ENCODE assay signal across 9 mouse cellular contexts in the genomic region with DNA sequence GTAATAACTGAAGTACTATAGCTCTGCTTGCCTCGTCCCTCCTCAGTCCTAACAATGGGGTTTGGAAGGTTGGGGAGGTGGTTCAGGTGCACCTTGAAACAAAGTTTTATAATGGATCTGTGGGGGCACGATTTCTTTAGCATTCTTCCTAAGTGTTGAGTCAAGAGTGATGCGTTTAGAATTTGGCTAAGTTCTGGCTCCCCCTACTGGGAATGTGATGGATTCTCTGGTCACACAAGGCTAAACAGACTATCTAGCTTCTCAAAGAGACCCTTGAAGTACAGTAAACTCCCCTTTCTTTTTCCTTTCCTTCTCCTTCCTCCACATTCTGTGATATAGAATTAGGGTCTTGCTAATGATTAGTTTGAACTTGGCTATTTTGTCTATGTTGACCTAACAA. TPM values are rescaled to one million over a fixed set of nuclear protein-coding genes. Genes with fewer than 3 reads are reported as not detected.
DNase-seq lines count a peak whose midpoint lies in the region; ATAC-seq lines count a peak whose summit lies in the region.
"Had no signal": no experiment of that assay in that cellular context is flagged by ENCODE, and none has a peak within 500 bp of the region (broad histone marks: within the 10 kb centered on the region; RNA-seq: fewer than 3 reads in every experiment).

No protein-coding gene starts in this region.

- no peak overlapping the region for H3K4me2 ChIP-seq in midbrain, embryonic 14.5 days (ENCODE audit: low read length)
- H3K4me2 ChIP-seq: neural tube, embryonic 13.5 days had no signal

- no peak for DNase-seq in frontal cortex, postnatal 25 days (ENCODE audit: low spot score in 2 of 2)
- peak; percentile 79 for DNase-seq in midbrain, embryonic 14.5 days
- no peak for DNase-seq in midbrain, embryonic 10.5 days (ENCODE audit: low spot score)
- DNase-seq in Muller cell, postnatal 12 days (ENCODE audit: inconsistent ontology term) = peak; percentile 44
- DNase-seq in heart, postnatal 36 days = peak; percentile 16 to 21
- DNase-seq in naive thymus-derived CD4-positive, alpha-beta T cell, adult 2 months (ENCODE audit: low read depth) = peak; percentile 69
- DNase-seq in right cerebral cortex, postnatal 14 days = no peak

- WGBS in midbrain, embryonic 14.5 days = 16% methylated on average over 3 of the region's 3 CpGs
- WGBS in midbrain, embryonic 10.5 days = 23% methylated on average over 3 of the region's 3 CpGs

- H3K4me3 ChIP-seq in midbrain, embryonic 14.5 days (replicated peaks; ENCODE audit: low read depth, low read length) = no peak overlapping the region
- no peak overlapping the region for H3K4me3 ChIP-seq in midbrain, embryonic 10.5 days
- H3K4me3 ChIP-seq: neural tube, embryonic 13.5 days had no signal

- H3K9me3 ChIP-seq in midbrain, embryonic 14.5 days (ENCODE audit: control insufficient read depth, low read length) = no peaks in the 10 kb centered on the region
- no peaks in the 10 kb centered on the region for H3K9me3 ChIP-seq in midbrain, embryonic 10.5 days (replicated peaks)
- H3K9me3 ChIP-seq: neural tube, embryonic 13.5 days had no signal

- H3K36me3 ChIP-seq in midbrain, embryonic 14.5 days (ENCODE audit: control insufficient read depth, insufficient read depth, low read length) = peaks cover 14% of the 10 kb centered on the region
- H3K36me3 ChIP-seq in midbrain, embryonic 10.5 days = peaks cover 18% of the 10 kb centered on the region

- peak; percentile 73 for ATAC-seq in frontal cortex, adult (ENCODE audit: low TSS enrichment)
- no peak for ATAC-seq in midbrain, embryonic 14.5 days (ENCODE audit: low FRiP score, low TSS enrichment)

- H3K27ac ChIP-seq in midbrain, embryonic 14.5 days (replicated peaks; ENCODE audit: low read depth, low read length) = no peak overlapping the region
- H3K27ac ChIP-seq in midbrain, embryonic 10.5 days (replicated peaks) = no peak overlapping the region
- H3K27ac ChIP-seq: neural tube, embryonic 13.5 days had no signal

- H3K4me1 ChIP-seq in midbrain, embryonic 14.5 days (ENCODE audit: control insufficient read depth, insufficient read depth, low read length) = no peaks in the 10 kb centered on the region
- H3K4me1 ChIP-seq in midbrain, embryonic 10.5 days = 0 out of 2 replicates have a peak, but pooled peaks cover 2% of the 10 kb centered on the region
- H3K4me1 ChIP-seq: neural tube, embryonic 13.5 days had no signal

- intact Hi-C loops in heart, postnatal 36 days (cut with DNase I) = loop anchor here (1.0 to 5.0 kb wide), 4 partner anchors 60 to 232 kb away; no protein-coding TSS in a partner anchor

- no peaks in the 10 kb centered on the region for H3K27me3 ChIP-seq in midbrain, embryonic 14.5 days (ENCODE audit: control insufficient read depth, insufficient read depth, low read length)
- no peaks in the 10 kb centered on the region for H3K27me3 ChIP-seq in midbrain, embryonic 10.5 days (ENCODE audit: low read depth, poor library complexity, severe bottlenecking)
- H3K27me3 ChIP-seq: neural tube, embryonic 13.5 days had no signal

- H3K9ac ChIP-seq in midbrain, embryonic 14.5 days (replicated peaks; ENCODE audit: low read length) = no peak overlapping the region
- H3K9ac ChIP-seq: neural tube, embryonic 13.5 days had no signal

RNA-seq across cellular contexts. Expression of a gene that starts 11.5 kb away (rescaled TPM):
- 41.9 and 56.2 TPM in 2 replicates for polyA plus RNA-seq in midbrain, embryonic 14.5 days (2014; fragmentation: Nextera tagmentation; extraction: Ambion mirVana)
- 77.0 and 86.5 TPM in 2 replicates for polyA plus RNA-seq in midbrain, embryonic 10.5 days (2016; fragmentation: Nextera tagmentation; extraction: Ambion mirVana)
- 10 to 100 TPM; 59.4 to 61.1 TPM for total RNA-seq in heart, postnatal 36 days (2021)

RNA-seq across cellular contexts. Expression of a gene that starts 28.3 kb away (rescaled TPM):
- polyA plus RNA-seq in midbrain, embryonic 14.5 days (2014; fragmentation: Nextera tagmentation; extraction: Ambion mirVana) = 63.6 and 66.6 TPM in 2 replicates
- 61.7 and 67.4 TPM in 2 replicates for polyA plus RNA-seq in midbrain, embryonic 10.5 days (2016; fragmentation: Nextera tagmentation; extraction: Ambion mirVana)
- total RNA-seq in heart, postnatal 36 days (2021) = 10 to 100 TPM; 37.9 to 43.4 TPM

Comparison
In these comparisons a context has a peak if more than half of its experiments do, and no peak if none do; other contexts are left out.
1. DNase-seq: peak in midbrain, embryonic 14.5 days (single experiment), Muller cell, postnatal 12 days (single experiment), heart, postnatal 36 days (2 of 2) and naive thymus-derived CD4-positive, alpha-beta T cell, adult 2 months (single experiment); none in frontal cortex, postnatal 25 days (0 of 2), midbrain, embryonic 10.5 days (single experiment) and right cerebral cortex, postnatal 14 days (single experiment).